Mouse (Mus musculus) layer of hippocampus, postnatal 14 days (tissue): Measurements from ENCODE around the gene Raet1d. TPM values are rescaled to one million over a fixed set of nuclear protein-coding genes. Genes with fewer than 3 reads are reported as not detected.
"Not testable (repeated sequence)": the region's sequence is repeated elsewhere in the genome, so short reads cannot be mapped to it uniquely, and the experiment has no call there.

Experiments used
- DNase-seq, 2 experiments: peaks; one replicate each; pipeline ENCODE4 v3.0.0; 2021 to 2022; ENCODE audit warnings: low spot score in 2 of 2, mixed read lengths in 1 of 2
- long read RNA-seq, 2 experiments: library from polyadenylated mRNA; stranded (forward); transcript quantifications; one replicate each; pipeline ENCODE4 v2.0.0; 2021
- total RNA-seq, 2 experiments: library from RNA; stranded (reverse); gene quantifications; 2 replicates each; pipeline ENCODE4 v1.2.3; 2021

The Raet1d gene
- total RNA-seq, result not detected
- long read RNA-seq, experiment 1, result 0 reads
- long read RNA-seq, experiment 2, result 0 reads

DNA sequence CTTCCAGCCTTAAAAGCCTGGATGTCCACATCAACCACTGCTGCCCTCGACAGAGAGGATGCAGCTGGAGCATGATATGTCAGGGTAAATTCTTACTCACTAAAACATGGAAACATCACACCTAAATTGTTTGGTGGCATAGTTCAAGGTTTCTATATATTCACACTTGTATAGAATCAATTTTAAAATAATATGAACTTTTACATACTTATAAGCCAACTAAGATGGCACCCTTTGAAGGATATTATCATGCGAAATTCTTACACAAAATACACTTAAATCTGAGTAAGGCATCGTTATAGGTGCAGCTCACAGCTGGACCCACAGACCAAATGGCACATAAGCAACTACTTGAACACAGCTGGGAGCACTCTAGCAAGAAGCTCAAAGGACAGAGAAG is at the start of gene Raet1d:
Raet1d (plus strand) TSS at position 301 of the 400 bp plus-strand sequence.
- not testable (repeated sequence) for DNase-seq

DNA sequence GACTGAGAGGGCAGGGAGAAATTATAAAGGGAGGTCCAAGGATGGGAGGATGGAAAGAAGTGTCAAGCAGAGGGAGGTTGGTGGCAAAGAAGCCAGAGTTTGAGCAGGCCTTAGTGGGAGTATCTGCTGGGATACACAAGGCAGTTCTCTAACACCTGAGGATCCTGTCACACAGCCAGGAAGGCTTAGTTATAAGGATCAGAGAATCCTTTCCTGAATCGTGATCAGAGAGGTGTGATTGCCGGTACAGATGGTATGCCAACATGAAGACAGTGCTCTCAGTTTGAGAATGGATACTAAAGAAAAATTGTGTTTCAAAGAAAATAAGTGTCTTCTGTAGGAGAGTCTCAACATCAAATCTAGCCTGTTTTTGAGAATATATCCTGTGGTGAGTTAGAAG is 37.5 kb upstream of the Raet1d start:
- no peak for DNase-seq

DNA sequence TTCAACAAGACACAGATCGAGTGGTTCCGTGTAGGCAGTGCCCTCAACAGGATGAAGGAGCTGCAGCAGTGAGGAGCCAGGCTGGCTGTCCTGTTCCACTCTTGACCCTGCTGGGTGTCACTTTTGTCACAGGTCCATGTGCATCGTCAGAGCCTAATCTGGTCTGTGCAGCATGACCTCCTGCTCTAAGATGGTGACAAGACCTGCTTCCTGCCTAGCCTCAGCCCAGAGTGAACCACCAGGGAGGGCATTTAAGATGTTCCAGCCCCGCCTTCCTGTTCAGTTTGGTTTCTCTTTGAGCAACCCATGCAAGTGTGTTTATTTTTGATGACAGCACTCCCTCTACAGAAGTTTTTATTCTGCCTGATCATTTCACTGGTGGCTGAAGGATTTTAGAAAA is 14.6 kb upstream of the Raet1d start:
- not testable (repeated sequence) for DNase-seq

DNA sequence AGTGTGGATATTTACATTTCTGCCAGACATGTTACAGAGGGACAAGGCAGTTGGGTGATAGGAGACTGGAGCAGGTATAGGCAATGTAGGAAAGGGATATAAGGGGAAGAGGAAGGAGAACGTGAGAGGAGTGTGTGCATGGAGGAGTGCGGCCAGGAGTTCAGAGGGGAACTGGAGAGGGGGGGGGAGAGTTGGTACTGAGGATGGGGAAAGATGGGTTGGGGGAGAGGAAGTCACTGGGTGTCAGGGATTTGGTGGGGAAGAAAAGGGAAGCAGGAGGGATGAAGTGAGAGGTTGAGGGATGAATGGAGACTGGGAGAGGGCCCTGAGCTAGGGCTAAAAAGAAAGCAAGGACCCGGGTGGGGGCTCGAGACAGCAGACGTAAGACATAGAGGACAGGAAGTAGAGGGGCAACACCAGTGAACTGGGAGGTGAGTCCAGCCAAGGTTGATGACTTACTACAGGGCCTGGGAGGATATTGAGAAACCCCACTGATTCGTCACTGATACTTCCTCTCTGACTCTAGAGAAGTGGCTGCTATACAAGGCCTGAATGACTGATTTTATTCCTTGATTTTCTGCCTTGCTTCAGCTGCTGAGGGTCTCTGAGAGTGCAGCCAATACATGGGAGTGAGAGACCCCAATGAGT is 6.7 kb upstream of the Raet1d start:
- not testable (repeated sequence) for DNase-seq

DNA sequence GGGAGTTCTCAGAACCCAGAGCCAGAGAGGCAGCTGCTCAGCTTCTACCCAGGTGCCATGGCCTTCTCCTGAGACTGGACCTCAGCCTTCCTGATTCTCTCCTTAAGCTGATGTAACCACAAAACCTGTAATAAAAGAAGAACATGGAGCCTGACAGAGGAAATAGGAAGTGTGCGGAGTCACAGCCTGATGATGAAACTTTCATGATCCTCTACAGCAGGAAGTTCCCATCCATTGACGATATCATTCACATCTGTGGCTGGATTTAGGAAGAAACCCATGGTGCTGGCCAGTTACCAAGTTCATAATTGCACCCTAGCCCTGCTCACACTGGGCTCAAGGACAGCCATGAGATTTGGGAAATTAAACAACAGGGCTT is 6.2 kb upstream of the Raet1d start:
- DNase-seq, result not testable (repeated sequence)

DNA sequence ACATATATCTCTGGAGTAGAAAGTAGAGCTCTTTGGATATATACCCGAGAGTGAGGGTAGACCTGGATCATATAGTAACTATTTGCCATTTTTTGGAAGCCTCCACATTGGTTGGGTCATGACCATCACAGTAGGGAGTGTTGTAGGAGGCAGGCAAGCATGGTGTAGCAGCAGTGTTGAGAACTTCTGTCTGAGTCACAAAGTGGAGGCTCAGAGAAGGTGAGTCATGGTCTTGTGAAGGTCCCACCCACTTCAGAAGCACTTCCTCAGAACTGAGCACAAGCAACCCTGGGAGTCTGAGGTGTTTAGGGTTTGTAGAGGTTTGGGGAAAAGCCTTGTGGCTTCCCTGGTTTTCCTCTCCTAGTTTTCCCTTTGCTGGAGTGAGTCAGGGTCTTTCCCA is 3.0 kb upstream of the Raet1d start:
- DNase-seq, result not testable (repeated sequence)

DNA sequence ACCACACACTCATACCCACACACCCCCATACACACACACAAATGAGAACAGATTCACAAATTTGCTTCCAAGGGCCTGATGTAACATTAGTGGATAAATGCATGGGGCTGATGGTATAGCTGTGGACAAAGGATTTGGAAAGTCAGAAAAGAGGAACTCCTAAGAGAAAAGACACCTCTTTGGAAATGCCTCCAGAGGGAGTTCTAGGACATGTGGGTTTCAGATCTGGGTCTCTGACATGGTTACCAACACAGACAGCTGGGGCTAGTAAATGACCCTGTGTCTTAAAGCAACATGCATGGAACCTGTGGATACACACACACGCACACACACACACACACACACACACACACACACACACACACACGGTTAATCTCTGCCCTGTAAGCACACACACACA is 605 bp downstream of the Raet1d start:
- not testable (repeated sequence) for DNase-seq

DNA sequence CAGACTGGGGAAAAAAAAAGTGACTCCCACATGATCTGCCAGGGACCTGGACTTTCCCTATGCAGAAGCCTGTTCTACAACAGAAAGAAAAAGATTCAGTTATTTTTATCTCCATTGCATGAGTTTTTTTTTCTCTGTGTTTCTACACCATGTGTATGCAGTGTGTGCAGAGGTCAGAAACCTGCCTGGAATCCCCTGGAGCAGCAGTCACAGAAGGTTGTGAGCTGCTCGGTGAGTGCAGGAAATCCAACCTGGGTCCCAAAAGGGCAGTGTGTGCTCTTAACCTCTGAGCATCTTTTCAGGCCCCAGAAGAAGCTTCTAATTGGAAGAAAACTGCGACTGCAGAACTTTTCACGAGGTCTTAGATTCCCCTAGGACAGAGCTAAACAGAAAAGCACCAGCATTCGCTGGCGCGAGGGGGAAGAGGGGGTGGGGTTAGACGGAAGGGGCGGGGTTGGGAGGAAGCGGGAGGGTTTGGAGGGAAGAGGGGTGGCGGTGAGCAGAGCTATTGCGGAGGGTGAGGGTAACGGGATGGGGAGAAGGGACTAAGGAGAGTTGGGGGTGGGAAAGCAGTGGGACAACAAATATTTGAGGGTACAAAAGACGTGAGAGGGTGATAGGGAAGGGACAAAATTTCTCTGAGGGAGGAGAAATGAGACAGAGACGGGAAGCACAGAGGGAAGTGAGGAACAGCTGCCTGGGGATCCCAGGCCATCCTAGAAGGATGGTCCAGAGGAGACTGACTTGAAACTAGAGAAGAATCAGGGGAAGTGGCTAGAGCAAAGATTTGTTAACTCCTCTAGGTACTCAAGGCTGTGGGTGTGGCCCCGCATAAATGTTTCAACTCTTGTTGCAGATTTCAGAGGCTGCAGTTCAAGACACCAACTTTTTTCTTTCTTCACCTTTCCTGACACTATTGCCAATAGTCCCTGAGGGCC is 1.3 kb downstream of the Raet1d start:
- not testable (repeated sequence) for DNase-seq

DNA sequence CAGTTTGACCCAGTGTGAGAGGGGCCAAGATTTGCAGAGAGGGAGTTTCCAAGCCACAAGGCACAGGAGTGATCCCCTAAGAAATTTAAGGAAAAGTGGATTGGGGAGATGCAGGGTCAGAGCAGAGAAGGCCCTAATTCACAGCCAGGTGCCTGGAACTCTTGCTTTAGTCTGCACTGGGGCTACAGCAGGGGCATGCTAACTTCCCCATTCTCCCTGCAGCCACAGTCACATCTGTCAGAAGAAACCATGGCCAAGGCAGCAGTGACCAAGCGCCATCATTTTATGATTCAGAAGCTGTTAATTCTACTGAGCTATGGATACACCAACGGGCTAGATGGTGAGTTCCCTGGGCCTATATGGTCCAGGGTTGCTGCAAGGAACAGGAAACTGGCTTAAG is 2.1 kb downstream of the Raet1d start:
- not testable (repeated sequence) for DNase-seq

DNA sequence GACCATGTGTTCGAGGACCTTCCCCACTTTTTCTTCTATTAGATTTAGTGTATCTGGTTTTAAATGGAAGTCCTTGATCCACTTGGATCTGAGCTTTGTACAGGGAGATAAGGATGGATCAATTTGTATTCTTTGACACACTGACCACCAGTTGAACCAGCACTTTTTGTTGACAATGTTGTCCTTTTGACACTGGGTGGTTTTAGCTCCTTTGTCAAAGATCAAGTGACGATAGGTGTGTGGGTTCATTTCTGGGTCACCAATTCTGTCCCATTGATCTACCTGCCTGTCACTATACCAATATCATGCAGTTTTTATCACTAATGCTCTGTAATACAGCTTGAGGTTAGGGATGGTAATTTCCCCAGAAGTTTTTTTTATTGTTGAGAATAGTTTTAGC is 4.6 kb downstream of the Raet1d start:
- not testable (repeated sequence) for DNase-seq

DNA sequence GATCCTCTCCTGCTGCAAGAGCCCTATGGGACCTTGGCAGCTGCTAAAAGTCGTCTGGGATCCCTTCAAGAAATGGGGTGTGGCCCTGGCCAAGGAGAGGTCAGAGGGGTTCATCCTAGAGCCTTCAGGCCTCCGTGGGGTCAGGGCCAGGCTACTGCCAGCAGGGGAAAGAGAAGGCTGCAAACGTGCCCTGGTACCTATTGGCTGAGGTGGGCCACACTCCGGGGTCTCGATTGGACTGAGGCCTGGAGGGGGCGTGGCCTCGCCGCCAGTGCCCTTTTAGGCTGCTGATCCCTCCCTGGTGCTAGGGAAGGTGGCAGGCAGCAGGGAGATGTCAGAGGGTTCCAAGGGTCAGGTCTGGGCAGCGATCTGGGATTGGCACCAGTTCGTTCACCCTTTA is 20.9 kb downstream of the Raet1d start:
- DNase-seq, result not testable (repeated sequence)

DNA sequence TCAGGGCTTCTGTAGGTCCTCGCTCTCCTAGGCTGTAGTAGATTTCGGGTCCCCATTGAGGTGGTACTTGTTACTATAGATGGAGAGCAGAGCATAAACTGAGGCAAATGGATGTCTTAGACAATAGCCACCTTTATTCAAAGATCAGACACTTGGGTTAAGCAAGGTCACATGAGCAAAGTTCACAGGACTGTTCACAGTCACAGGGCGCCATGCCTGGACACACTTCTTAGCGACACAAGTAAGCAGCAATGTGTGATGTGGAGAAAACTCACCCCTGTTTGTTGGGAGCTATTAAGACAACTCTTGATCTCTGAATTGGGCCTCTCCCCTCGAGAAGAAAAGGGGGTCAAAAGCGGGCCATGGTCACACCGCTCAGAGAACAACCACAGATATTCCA is 29.8 kb downstream of the Raet1d start:
- DNase-seq, result not testable (repeated sequence)

DNA sequence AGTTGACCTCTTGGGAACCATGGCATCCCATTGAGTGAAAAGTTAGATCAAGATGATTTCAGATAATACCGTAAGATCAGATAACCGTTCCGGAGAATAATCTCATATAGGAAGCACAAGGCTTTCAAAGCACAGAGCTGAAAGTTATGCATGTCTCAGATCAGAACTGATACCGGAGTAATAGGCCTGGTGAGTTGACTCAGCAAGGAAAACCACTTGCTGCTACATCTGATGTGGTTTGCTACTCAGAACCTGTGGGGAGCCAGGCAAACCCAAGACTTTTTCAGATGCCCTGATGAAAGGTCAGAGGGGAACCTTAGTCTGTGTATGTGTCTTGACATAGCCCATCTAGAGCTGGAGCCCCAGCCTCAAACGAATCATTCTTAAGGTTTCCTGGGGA is 31.3 kb downstream of the Raet1d start:
- not testable (repeated sequence) for DNase-seq

DNA sequence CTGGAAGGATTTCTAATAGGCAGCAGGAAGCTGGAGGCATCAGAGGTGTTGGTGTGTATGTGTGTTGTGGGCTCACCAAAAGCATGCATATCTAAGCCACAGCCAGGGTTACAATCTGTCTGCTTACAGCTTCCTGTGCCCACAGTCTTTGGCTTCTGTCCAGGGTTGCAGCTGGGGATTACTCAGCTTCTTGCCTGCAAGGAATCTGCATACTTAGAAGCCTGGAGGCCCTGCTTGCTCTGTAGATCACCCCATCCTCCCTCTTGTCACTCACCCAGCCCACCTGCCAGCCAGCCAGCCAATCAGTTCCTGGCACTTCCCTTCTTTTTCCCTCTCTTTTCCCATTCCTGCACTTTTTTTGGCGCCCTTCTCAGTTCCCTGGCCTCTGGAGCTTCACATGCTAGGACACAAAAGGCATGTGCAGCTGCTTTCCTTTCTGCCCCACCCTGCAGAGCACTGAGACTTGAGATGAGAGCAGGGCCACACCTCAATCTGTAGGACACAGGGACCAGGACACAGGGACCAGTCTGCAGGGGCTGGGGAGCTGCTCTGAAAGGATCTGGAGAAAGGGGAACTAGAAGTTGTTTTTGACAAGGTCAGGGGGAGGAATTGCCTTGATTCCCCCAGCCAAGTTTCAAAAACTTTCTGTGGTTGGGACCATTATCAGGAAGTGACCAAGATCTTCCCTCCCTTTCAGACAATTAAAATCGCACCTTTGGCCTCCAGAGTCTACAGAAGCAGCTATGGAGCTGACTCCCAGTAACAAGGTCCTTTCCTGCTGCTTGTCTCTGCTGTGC is 32.9 kb downstream of the Raet1d start:
- DNase-seq, result not testable (repeated sequence)

DNA sequence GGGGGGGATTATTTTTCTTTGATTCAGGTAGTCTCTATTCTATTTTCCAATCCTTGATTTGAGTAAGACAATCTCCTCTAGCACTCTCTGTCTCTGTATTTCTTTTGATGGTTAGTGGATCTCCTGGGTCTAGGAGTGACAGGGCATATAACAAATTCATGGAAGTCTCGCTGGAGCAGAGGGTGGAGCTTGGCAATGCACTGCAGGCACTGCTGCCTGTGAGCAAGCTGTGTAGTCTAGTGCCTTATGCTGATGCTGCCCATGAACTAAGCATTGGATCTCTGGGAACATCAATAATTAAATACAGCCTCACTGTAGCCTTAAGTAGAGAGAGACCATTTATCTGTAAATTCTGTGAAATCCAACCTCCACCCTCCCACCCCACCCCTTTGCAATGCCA is 36.3 kb downstream of the Raet1d start:
- DNase-seq, result not testable (repeated sequence)

DNA sequence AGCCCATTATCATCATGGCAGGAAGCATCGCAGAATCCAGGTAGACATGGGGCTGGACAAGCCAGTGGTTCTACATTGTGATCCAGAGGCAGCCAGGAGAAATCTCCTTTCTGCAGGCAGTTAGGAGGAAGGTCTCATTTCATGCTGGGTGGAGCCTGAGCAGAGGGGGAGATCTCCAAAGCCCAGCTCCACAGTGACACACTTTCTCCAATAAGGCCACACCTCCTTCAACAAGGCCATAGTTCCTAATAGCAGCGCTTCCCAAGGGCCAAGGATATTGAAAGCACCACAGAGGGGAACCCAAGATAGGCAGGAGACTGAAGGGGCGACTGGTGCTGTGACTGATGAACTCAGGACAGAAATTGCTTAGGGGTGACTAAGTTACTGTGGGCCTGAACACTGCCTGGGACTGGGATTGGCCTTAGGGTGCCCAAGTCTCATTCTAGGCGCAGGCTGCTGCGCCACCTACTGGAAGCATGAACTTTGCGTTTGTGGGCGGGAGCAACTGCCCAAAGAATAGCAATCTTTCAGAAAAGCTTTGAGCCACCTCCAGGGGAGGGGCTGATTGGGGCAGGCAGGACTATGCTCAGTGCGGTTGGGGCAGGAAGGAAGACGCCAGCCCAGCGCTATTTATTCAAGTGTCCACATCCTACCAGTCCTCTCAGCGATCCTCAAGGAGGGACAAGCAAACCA is 42.0 kb downstream of the Raet1d start:
- DNase-seq, result peak; percentile 11 to 28

DNA sequence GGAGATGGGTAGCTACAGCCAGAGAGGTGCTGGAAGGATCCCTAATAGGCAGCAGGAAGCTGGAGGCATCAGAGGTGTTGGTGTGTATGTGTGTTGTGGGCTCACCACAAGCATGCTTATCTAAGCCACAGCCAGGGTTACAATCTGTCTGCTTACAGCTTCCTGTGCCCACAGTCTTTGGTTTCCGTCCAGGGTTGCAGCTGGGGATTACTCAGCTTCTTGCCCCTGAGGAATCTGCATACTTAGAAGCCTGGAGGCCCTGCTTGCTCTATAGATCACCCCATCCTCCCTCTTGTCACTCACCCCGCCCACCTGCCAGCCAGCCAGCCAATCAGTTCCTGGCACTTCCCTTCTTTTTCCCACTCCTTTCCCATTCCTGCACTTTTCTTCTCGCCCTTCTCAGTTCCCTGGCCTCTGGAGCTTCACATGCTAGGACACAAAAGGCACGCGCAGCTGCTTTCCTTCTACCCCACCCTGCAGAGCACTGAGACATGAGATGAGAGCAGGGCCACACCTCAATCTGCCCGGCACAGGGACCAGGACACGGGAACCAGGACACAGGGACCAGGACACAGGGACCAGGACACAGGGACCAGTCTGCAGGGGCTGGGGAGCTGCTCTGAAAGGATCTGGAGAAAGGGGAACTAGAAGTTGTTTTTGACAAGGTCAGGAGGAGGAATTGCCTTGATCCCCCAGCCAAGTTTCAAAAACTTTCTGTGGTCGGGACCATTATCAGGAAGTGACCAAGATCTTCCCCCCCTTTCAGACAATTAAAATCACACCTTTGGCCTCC is 53.5 kb downstream of the Raet1d start:
- peak in 1 of 2 experiments; percentile 2 for DNase-seq
